Mouse (Mus musculus): ENCODE results near the gene Cobll1. TPM values are rescaled to one million over a fixed set of nuclear protein-coding genes. Genes with fewer than 3 reads are reported as not detected.

Gene Cobll1
- polyA plus RNA-seq, 1 experiment from 2014 or later, result 3.5 TPM

- 86% methylated on average over 8 of the region's 8 CpGs for WGBS
- no peaks in the 10 kb centered on the region for H3K4me1 ChIP-seq
- no peak for DNase-seq (ENCODE audit: extremely low spot score, low spot score)
- no peaks in the 10 kb centered on the region for H3K9me3 ChIP-seq
- H3K27ac ChIP-seq, result no peak overlapping the region
- no peak overlapping the region for H3K4me3 ChIP-seq
- no peaks in the 10 kb centered on the region for H3K27me3 ChIP-seq (ENCODE audit: poor library complexity, severe bottlenecking)
- H3K36me3 ChIP-seq (replicated peaks), result no peaks in the 10 kb centered on the region
Observed at GRCm38 (mm10) chr2:65119667-65120066, 119.5 kb downstream of the Cobll1 start.

GRCm38 (mm10) chr2:65119076-65119475 lies 120.1 kb downstream of the Cobll1 start:
- Histone ChIP-seq H3K27me3 (ENCODE audit: poor library complexity, severe bottlenecking) (no peaks in the 10 kb centered on the region), H3K27ac (no peak overlapping the region), H3K36me3 (replicated peaks) (no peaks in the 10 kb centered on the region), H3K9me3 (no peaks in the 10 kb centered on the region), H3K4me1 (no peaks in the 10 kb centered on the region), H3K4me3 (no peak overlapping the region)
- 85% methylated on average over 2 of the region's 2 CpGs for WGBS
- no peak for DNase-seq (ENCODE audit: extremely low spot score, low spot score)

- no peaks in the 10 kb centered on the region for H3K4me1 ChIP-seq
- no peaks in the 10 kb centered on the region for H3K9me3 ChIP-seq
- H3K27ac ChIP-seq, result no peak overlapping the region
- H3K36me3 ChIP-seq (replicated peaks), result no peaks in the 10 kb centered on the region
- 95% methylated on average over 2 of the region's 2 CpGs for WGBS
- H3K27me3 ChIP-seq (ENCODE audit: poor library complexity, severe bottlenecking), result no peaks in the 10 kb centered on the region
- no peak overlapping the region for H3K4me3 ChIP-seq
- no peak for DNase-seq (ENCODE audit: extremely low spot score, low spot score)
Observed at GRCm38 (mm10) chr2:65117859-65118258, 121.3 kb downstream of the Cobll1 start.

GRCm38 (mm10) chr2:65116428-65117125 lies 122.6 kb downstream of the Cobll1 start:
- Histone ChIP-seq H3K27me3 (ENCODE audit: poor library complexity, severe bottlenecking) (no peaks in the 10 kb centered on the region), H3K4me1 (no peaks in the 10 kb centered on the region), H3K36me3 (replicated peaks) (no peaks in the 10 kb centered on the region), H3K27ac (no peak overlapping the region), H3K9me3 (no peaks in the 10 kb centered on the region), H3K4me3 (no peak overlapping the region)
- no peak for DNase-seq (ENCODE audit: extremely low spot score, low spot score)
- WGBS, result 86% methylated on average over 2 of the region's 2 CpGs

- no peaks in the 10 kb centered on the region for H3K36me3 ChIP-seq (replicated peaks)
- no peak overlapping the region for H3K4me3 ChIP-seq
- WGBS, result 90% methylated on average over 4 of the region's 4 CpGs
- H3K27me3 ChIP-seq (ENCODE audit: poor library complexity, severe bottlenecking), result no peaks in the 10 kb centered on the region
- no peaks in the 10 kb centered on the region for H3K4me1 ChIP-seq
- no peaks in the 10 kb centered on the region for H3K9me3 ChIP-seq
- H3K27ac ChIP-seq, result no peak overlapping the region
- DNase-seq (ENCODE audit: extremely low spot score, low spot score), result no peak
Observed at GRCm38 (mm10) chr2:65113191-65113590, 126.0 kb downstream of the Cobll1 start.

- Histone ChIP-seq H3K4me1 (no peaks in the 10 kb centered on the region), H3K27me3 (ENCODE audit: poor library complexity, severe bottlenecking) (no peaks in the 10 kb centered on the region), H3K4me3 (no peak overlapping the region), H3K9me3 (no peaks in the 10 kb centered on the region), H3K27ac (no peak overlapping the region), H3K36me3 (replicated peaks) (no peaks in the 10 kb centered on the region)
- DNase-seq (ENCODE audit: extremely low spot score, low spot score), result no peak
- 87% methylated on average over 6 of the region's 6 CpGs for WGBS
Observed at GRCm38 (mm10) chr2:65104569-65104968, 134.6 kb downstream of the Cobll1 start.

GRCm38 (mm10) chr2:65103801-65104200 lies 135.4 kb downstream of the Cobll1 start:
- H3K4me3 ChIP-seq, result no peak overlapping the region
- no peaks in the 10 kb centered on the region for H3K9me3 ChIP-seq
- WGBS, result 85% methylated on average over 3 of the region's 3 CpGs
- no peaks in the 10 kb centered on the region for H3K4me1 ChIP-seq
- H3K27me3 ChIP-seq (ENCODE audit: poor library complexity, severe bottlenecking), result no peaks in the 10 kb centered on the region
- DNase-seq (ENCODE audit: extremely low spot score, low spot score), result no peak
- H3K27ac ChIP-seq, result no peak overlapping the region
- no peaks in the 10 kb centered on the region for H3K36me3 ChIP-seq (replicated peaks)

GRCm38 (mm10) chr2:65101388-65101787 lies 137.8 kb downstream of the Cobll1 start:
- H3K9me3 ChIP-seq, result no peaks in the 10 kb centered on the region
- H3K36me3 ChIP-seq (replicated peaks), result peaks cover 4% of the 10 kb centered on the region; the same call in 1 of the 2 replicates
- H3K4me1 ChIP-seq, result no peaks in the 10 kb centered on the region
- no peak overlapping the region for H3K4me3 ChIP-seq
- no peak for DNase-seq (ENCODE audit: extremely low spot score, low spot score)
- H3K27me3 ChIP-seq (ENCODE audit: poor library complexity, severe bottlenecking), result no peaks in the 10 kb centered on the region
- WGBS, result 88% methylated on average over 2 of the region's 2 CpGs
- H3K27ac ChIP-seq, result no peak overlapping the region

GRCm38 (mm10) chr2:65100001-65100400 lies 139.2 kb downstream of the Cobll1 start:
- Histone ChIP-seq H3K4me3 (no peak overlapping the region), H3K4me1 (no peaks in the 10 kb centered on the region), H3K36me3 (replicated peaks) (peaks cover 4% of the 10 kb centered on the region; the same call in 1 of the 2 replicates), H3K27me3 (ENCODE audit: poor library complexity, severe bottlenecking) (no peaks in the 10 kb centered on the region), H3K9me3 (no peaks in the 10 kb centered on the region), H3K27ac (no peak overlapping the region)
- 91% methylated on average over 1 of the region's 1 CpGs for WGBS
- DNase-seq (ENCODE audit: extremely low spot score, low spot score), result no peak

- Histone ChIP-seq H3K27ac (no peak overlapping the region), H3K4me3 (no peak overlapping the region), H3K4me1 (no peaks in the 10 kb centered on the region), H3K36me3 (replicated peaks) (peaks cover 4% of the 10 kb centered on the region; the same call in 1 of the 2 replicates), H3K27me3 (ENCODE audit: poor library complexity, severe bottlenecking) (no peaks in the 10 kb centered on the region), H3K9me3 (no peaks in the 10 kb centered on the region)
- 93% methylated on average over 6 of the region's 6 CpGs for WGBS
- no peak for DNase-seq (ENCODE audit: extremely low spot score, low spot score)
Observed at GRCm38 (mm10) chr2:65095571-65095970, 143.6 kb downstream of the Cobll1 start.

- no peaks in the 10 kb centered on the region for H3K4me1 ChIP-seq
- peaks cover 4% of the 10 kb centered on the region; the same call in 1 of the 2 replicates for H3K36me3 ChIP-seq (replicated peaks)
- H3K27ac ChIP-seq, result no peak overlapping the region
- no peaks in the 10 kb centered on the region for H3K9me3 ChIP-seq
- no peak overlapping the region for H3K4me3 ChIP-seq
- 97% methylated on average over 2 of the region's 2 CpGs for WGBS
- DNase-seq (ENCODE audit: extremely low spot score, low spot score), result no peak
- no peaks in the 10 kb centered on the region for H3K27me3 ChIP-seq (ENCODE audit: poor library complexity, severe bottlenecking)
Observed at GRCm38 (mm10) chr2:65093990-65094389, 145.2 kb downstream of the Cobll1 start.

- Histone ChIP-seq H3K9me3 (no peaks in the 10 kb centered on the region), H3K36me3 (replicated peaks) (no peaks in the 10 kb centered on the region), H3K27me3 (ENCODE audit: poor library complexity, severe bottlenecking) (no peaks in the 10 kb centered on the region), H3K4me3 (no peak overlapping the region), H3K4me1 (peaks cover 3% of the 10 kb centered on the region; the same call in 1 of the 2 replicates), H3K27ac (no peak overlapping the region)
- DNase-seq (ENCODE audit: extremely low spot score, low spot score), result no peak
- 88% methylated on average over 2 of the region's 2 CpGs for WGBS
Observed at GRCm38 (mm10) chr2:65090986-65091385, 148.2 kb downstream of the Cobll1 start.

GRCm38 (mm10) chr2:65087197-65087596 lies 152.0 kb downstream of the Cobll1 start:
- Histone ChIP-seq H3K9me3 (no peaks in the 10 kb centered on the region), H3K4me3 (no peak overlapping the region), H3K27me3 (ENCODE audit: poor library complexity, severe bottlenecking) (no peaks in the 10 kb centered on the region), H3K36me3 (replicated peaks) (no peaks in the 10 kb centered on the region), H3K4me1 (peaks cover 3% of the 10 kb centered on the region; the same call in 1 of the 2 replicates), H3K27ac (no peak overlapping the region)
- no peak for DNase-seq (ENCODE audit: extremely low spot score, low spot score)
- 88% methylated on average over 3 of the region's 3 CpGs for WGBS

Measured in forebrain, embryonic 10.5 days (tissue).